Mouse (Mus musculus): ENCODE data around the gene Mlf1. TPM values are rescaled to one million over a fixed set of nuclear protein-coding genes. Genes with fewer than 3 reads are reported as not detected.

Mlf1 gene
- polyA plus RNA-seq, 1 experiment from 2014 or later: 4.8 TPM

- TF ChIP-seq CTCF (IDR thresholded peaks at IDR 0.05; ENCODE audit: low read depth): peak; percentile 13; the same call in 1 of the 2 replicates
- 80% methylated on average over 5 of the region's 5 CpGs for WGBS
- H3K9me3 ChIP-seq (ENCODE audit: control insufficient read depth): no peaks in the 10 kb centered on the region
Observed at GRCm38 (mm10) chr3:67369407-67370079, 4.4 kb upstream of the Mlf1 start.

GRCm38 (mm10) chr3:67372194-67372593 is 1.7 kb upstream of the Mlf1 start:
- ATAC-seq: no peak
- no peak overlapping the region for H3K4me2 ChIP-seq (replicated peaks; ENCODE audit: low read depth)
- no peak overlapping the region for H3K9ac ChIP-seq (ENCODE audit: low read depth, low read length)
- H3K27me3 ChIP-seq (replicated peaks; ENCODE audit: control insufficient read depth, insufficient read depth, low read length): no peaks in the 10 kb centered on the region
- H3K4me3 ChIP-seq (ENCODE audit: low read depth, low read length): no peak overlapping the region
- H3K27ac ChIP-seq (ENCODE audit: low read depth, low read length): no peak overlapping the region
- H3K36me3 ChIP-seq (ENCODE audit: control insufficient read depth, insufficient read depth): no peaks in the 10 kb centered on the region
- WGBS: 74% methylated on average over 4 of the region's 4 CpGs
- no peaks in the 10 kb centered on the region for H3K9me3 ChIP-seq (ENCODE audit: control insufficient read depth)
- no peak for TF ChIP-seq CTCF (IDR thresholded peaks at IDR 0.05; ENCODE audit: low read depth)
- no peaks in the 10 kb centered on the region for H3K4me1 ChIP-seq (replicated peaks; ENCODE audit: control insufficient read depth, insufficient read depth, low read length)

More at GRCm38 (mm10) chr3:67369407-67370079, 4.4 kb upstream of the Mlf1 start:
- no peak overlapping the region for H3K4me3 ChIP-seq (ENCODE audit: low read depth, low read length)
- no peaks in the 10 kb centered on the region for H3K4me1 ChIP-seq (replicated peaks; ENCODE audit: control insufficient read depth, insufficient read depth, low read length)
- H3K9ac ChIP-seq (ENCODE audit: low read depth, low read length): no peak overlapping the region
- ATAC-seq: no peak
- no peaks in the 10 kb centered on the region for H3K27me3 ChIP-seq (replicated peaks; ENCODE audit: control insufficient read depth, insufficient read depth, low read length)
- H3K4me2 ChIP-seq (replicated peaks; ENCODE audit: low read depth): no peak overlapping the region
- no peak overlapping the region for H3K27ac ChIP-seq (ENCODE audit: low read depth, low read length)
- H3K36me3 ChIP-seq (ENCODE audit: control insufficient read depth, insufficient read depth): no peaks in the 10 kb centered on the region

- no peak overlapping the region for H3K4me3 ChIP-seq (ENCODE audit: low read depth, low read length)
- 53% methylated on average over 5 of the region's 5 CpGs for WGBS
- no peak overlapping the region for H3K4me2 ChIP-seq (replicated peaks; ENCODE audit: low read depth)
- ATAC-seq: no peak
- H3K9ac ChIP-seq (ENCODE audit: low read depth, low read length): no peak overlapping the region
- H3K27me3 ChIP-seq (replicated peaks; ENCODE audit: control insufficient read depth, insufficient read depth, low read length): no peaks in the 10 kb centered on the region
- H3K9me3 ChIP-seq (ENCODE audit: control insufficient read depth): no peaks in the 10 kb centered on the region
- no peaks in the 10 kb centered on the region for H3K36me3 ChIP-seq (ENCODE audit: control insufficient read depth, insufficient read depth)
- H3K4me1 ChIP-seq (replicated peaks; ENCODE audit: control insufficient read depth, insufficient read depth, low read length): no peaks in the 10 kb centered on the region
- H3K27ac ChIP-seq (ENCODE audit: low read depth, low read length): no peak overlapping the region
- no peak for TF ChIP-seq CTCF (IDR thresholded peaks at IDR 0.05; ENCODE audit: low read depth)
Observed at GRCm38 (mm10) chr3:67372781-67373180, 1.1 kb upstream of the Mlf1 start.

- peak overlapping the region; percentile 64 for H3K4me2 ChIP-seq (replicated peaks; ENCODE audit: low read depth)
- TF ChIP-seq CTCF (IDR thresholded peaks at IDR 0.05; ENCODE audit: low read depth): no peak
- ATAC-seq: peak; percentile 11; the same call in 1 of the 2 replicates
- H3K27me3 ChIP-seq (replicated peaks; ENCODE audit: control insufficient read depth, insufficient read depth, low read length): no peaks in the 10 kb centered on the region
- H3K9me3 ChIP-seq (ENCODE audit: control insufficient read depth): no peaks in the 10 kb centered on the region
- WGBS: 35% methylated on average over 7 of the region's 7 CpGs
- no peak overlapping the region for H3K27ac ChIP-seq (ENCODE audit: low read depth, low read length)
- H3K4me3 ChIP-seq (ENCODE audit: low read depth, low read length): peak overlapping the region; percentile 29
- H3K36me3 ChIP-seq (ENCODE audit: control insufficient read depth, insufficient read depth): no peaks in the 10 kb centered on the region
- H3K4me1 ChIP-seq (replicated peaks; ENCODE audit: control insufficient read depth, insufficient read depth, low read length): no peaks in the 10 kb centered on the region
- no peak overlapping the region for H3K9ac ChIP-seq (ENCODE audit: low read depth, low read length)
Observed at GRCm38 (mm10) chr3:67374360-67374778, 472 bp downstream of the Mlf1 start.

- 34% methylated on average over 3 of the region's 3 CpGs for WGBS
- Histone ChIP-seq H3K9ac (ENCODE audit: low read depth, low read length) (no peak within 1 kb of the TSS), H3K9me3 (ENCODE audit: control insufficient read depth) (no peaks in the 10 kb centered on the region), H3K4me2 (replicated peaks; ENCODE audit: low read depth) (peak within 1 kb of the TSS; percentile 64), H3K27ac (ENCODE audit: low read depth, low read length) (no peak within 1 kb of the TSS), H3K36me3 (ENCODE audit: control insufficient read depth, insufficient read depth) (no peaks in the 10 kb centered on the region), H3K4me3 (ENCODE audit: low read depth, low read length) (peak within 1 kb of the TSS; percentile 29), H3K4me1 (replicated peaks; ENCODE audit: control insufficient read depth, insufficient read depth, low read length) (no peaks in the 10 kb centered on the region), H3K27me3 (replicated peaks; ENCODE audit: control insufficient read depth, insufficient read depth, low read length) (no peaks in the 10 kb centered on the region)
- no peak for ATAC-seq
- TF ChIP-seq CTCF (IDR thresholded peaks at IDR 0.05; ENCODE audit: low read depth): no peak
Observed at GRCm38 (mm10) chr3:67375063-67375462, 1.2 kb downstream of the Mlf1 start, which contains the start of gene Gm17402. TSS of gene Gm17402 (minus strand) at chr3:67375163.

- ATAC-seq: no peak
- Histone ChIP-seq H3K4me3 (ENCODE audit: low read depth, low read length) (no peak overlapping the region), H3K27ac (ENCODE audit: low read depth, low read length) (no peak overlapping the region), H3K36me3 (ENCODE audit: control insufficient read depth, insufficient read depth) (no peaks in the 10 kb centered on the region), H3K4me2 (replicated peaks; ENCODE audit: low read depth) (no peak overlapping the region), H3K27me3 (replicated peaks; ENCODE audit: control insufficient read depth, insufficient read depth, low read length) (no peaks in the 10 kb centered on the region), H3K4me1 (replicated peaks; ENCODE audit: control insufficient read depth, insufficient read depth, low read length) (no peaks in the 10 kb centered on the region), H3K9ac (ENCODE audit: low read depth, low read length) (no peak overlapping the region), H3K9me3 (ENCODE audit: control insufficient read depth) (no peaks in the 10 kb centered on the region)
- TF ChIP-seq CTCF (IDR thresholded peaks at IDR 0.05; ENCODE audit: low read depth): no peak
Observed at GRCm38 (mm10) chr3:67378215-67378614, 4.3 kb downstream of the Mlf1 start.

Measured in intestine, postnatal 0 days (tissue).